Mouse (Mus musculus): Measurements from ENCODE around the gene Cacna1d.

DNA sequence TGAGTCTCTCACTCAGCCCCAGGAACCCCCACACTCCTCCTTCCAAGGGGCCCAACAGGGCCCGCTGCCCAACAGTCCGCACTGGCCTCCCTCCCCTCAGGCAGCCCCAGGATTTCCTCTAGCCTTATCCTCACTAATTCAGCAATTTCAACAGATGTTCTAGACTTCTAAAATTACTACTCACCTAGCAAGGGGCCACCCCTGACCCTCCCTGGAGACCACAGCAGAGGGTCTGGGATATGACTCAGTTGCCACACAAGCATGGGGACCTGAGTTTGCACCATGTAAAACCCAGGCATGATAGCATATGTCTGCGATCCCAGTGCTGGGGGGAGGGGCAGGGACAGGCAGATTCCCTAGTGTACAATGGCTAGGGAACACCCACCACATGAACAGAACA, 151.1 kb downstream of the Cacna1d start:
- TF ChIP-seq CTCF (IDR thresholded peaks at IDR 0.05; ENCODE audit: low read depth, low read length) (no peak), POLR2A (IDR thresholded peaks at IDR 0.05; ENCODE audit: extremely low read depth, insufficient read depth, low read length) (no peak)

All from liver, adult 2 months (tissue).